Mouse (Mus musculus) liver (tissue): Measurements from ENCODE around the gene Rufy1.
"Not testable (repeated sequence)": the region's sequence is repeated elsewhere in the genome, so short reads cannot be mapped to it uniquely, and the experiment has no call there.

ENCODE experiments used
- DNase-seq: peaks from one replicate; pipeline ENCODE4 v3.0.0-alpha.2; 2020; ENCODE audit warnings: mixed read lengths

The Rufy1 gene

DNA sequence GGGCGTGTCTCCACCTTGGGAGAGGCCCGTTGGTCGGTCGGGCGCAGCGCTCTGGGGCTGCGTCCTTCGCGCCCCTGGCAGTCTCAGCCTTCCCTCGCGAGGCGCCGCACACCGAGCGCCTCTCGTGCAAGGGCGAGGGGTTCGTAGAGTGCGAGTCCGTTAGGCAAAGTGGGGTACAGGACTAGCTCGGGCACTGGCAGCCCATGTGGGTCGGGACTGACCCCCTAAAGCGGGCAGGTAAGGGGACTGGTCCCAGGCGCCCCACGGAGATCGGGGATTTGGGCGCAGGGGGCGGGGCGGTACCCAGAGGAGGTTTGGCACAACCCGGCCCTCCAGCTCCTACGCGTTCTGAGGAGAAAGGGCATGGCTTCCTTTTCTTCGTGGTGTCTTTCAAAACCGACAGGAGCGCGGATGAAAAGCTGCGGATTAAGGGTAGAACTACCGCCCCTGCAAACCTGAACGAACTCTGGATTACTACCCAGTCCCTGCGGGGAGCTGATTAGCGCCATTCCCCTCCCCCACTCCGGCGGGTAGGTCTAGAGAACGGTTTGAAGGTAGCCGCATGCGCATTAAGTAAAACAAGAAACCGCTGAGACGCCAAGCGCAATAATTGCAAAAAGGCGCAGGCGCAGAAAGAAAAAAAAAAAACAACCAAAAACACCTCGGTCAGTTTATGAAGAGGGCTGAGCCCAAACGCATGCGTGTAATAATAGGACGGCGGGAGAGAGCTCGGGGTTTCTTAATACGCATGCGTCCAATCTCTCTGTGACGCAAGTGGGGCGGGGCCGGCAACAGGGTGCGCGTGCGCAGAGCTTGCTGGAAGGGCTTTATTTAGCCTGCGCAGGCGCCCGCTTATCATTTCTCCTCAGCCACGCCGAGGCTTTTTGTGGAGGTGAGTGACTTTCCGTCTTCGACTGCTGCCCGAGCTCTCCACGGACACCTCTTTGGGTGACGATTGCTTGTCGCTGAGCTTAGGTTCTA lies 53.7 kb downstream of the Rufy1 start, which contains the start of gene Hnrnph1:
Gene Hnrnph1, plus strand, starts transcription at position 80 of the 981 bp plus-strand sequence.
- peak; percentile 99 for DNase-seq

DNA sequence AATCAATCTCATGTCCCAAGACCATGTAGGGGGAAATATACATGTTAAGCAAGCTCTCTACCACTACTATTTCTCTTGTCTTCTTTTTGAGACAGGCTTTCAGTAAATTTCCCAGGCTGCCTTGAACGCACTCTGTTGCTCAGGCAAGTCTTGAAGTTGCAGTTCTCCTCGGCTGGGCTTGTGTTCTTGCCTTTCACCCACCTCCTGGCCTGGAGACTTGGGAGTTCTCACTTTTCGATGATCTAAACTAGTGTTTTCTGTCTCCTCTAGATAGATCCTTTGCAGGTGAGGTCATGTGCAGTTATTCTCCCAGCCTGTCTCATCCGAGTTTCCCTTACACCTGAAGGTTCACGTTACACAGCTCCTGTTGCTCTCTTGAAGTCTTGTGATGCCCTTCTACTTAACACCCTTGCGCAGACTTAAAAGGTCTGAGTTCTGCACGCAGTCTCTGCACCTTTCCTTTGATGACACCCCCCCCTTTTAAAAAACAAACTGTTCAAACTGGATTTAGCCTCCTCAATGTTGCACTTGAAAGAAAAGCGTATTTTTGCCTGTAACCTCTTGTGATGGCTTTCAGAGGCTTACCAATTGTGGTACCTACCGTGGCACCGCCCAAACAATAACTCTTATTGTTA lies 54.7 kb downstream of the Rufy1 start:
- no peak for DNase-seq

DNA sequence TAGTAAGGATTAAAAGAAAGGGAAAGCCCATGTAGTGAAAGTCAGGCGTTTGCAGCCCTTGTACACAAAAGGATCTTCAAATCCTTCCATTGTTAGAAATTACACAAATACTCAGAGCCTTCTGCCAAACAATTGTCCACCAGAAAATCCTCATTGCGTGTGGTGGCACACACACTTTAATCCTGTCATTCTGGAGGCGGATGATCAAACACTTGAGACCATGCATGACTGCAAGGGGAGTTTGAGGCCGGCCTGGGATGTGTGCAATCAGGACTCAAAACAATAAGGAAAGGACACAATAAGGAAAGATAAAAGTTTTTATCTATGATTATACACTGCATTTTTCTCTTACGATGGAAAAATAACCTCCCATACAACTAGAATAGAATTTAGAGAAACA lies 55.5 kb downstream of the Rufy1 start:
- no peak for DNase-seq

DNA sequence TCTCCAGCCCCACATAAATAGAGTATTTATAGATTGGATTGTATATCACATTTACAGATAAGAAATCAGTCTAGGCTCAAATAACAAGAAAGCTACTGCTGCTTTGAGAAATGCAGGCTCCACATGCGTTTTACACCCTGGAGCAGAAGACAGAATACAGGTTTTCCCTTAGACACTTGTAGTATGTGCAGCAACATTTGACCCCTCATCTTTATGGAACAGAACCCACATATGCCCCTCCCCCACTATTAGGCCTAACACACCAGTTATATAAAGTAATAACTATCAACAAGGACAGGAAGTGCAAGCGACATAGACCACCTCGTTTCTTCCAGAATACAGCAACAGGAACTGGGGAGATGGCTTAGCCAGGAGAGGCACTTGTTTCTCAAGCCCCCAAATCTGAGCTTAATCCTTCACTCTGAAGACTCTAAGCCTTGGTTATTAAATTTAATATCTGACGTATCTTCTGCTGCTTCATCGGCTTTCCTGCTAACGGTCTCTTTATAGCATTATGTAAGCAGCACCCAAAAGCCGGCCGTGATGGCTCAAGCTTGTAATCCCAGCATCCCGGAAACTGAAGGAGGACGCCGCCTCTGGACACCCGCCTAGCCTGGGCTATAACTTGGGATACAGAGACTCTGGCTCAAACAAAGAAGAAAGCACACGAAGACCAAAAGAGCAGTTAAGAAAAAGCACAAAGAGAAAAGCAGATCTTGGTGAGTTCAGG lies 56.5 kb downstream of the Rufy1 start:
- no peak for DNase-seq

DNA sequence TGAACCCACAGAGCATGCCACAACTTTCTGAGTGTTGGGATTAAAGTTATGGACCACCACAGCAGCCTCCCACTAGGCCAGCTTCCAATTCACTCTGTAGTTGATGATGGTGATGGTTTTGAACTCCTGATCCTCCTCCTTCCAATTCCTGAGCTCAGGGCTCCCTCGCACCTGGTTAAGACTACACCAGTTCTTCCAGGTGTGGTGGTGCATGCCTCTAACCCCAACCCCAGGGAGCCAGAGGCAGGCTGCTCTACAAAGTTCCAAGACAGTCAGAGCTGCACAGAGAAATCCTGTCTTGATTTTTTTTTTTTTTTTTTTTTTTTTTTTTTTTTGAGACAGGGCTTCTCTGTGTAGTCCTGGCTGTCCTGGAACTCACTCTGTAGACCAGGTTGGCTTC lies 57.3 kb downstream of the Rufy1 start:
- no peak for DNase-seq

DNA sequence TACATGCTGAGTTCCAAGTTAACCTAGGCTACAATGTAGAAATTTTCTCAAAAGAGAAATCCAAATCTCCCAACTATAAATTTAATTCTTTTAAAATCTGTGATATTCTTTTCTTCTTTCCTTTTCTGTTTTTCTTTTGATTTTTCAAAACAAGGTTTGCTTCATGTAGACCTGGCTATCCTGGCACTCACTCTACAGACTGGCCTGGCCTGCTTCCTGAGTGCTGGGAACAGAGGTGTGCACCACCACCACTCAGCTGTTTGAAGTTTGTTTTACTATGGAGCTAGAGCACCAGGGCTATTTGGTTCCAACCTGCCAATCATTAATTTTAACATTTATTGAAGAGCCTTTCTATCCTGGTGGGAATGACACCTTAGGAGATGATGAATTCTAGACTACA lies 57.8 kb downstream of the Rufy1 start:
- DNase-seq, result no peak

GRCm38 (mm10) chr11:50371911-50372310 lies 59.0 kb downstream of the Rufy1 start:
- DNase-seq, result no peak

DNA sequence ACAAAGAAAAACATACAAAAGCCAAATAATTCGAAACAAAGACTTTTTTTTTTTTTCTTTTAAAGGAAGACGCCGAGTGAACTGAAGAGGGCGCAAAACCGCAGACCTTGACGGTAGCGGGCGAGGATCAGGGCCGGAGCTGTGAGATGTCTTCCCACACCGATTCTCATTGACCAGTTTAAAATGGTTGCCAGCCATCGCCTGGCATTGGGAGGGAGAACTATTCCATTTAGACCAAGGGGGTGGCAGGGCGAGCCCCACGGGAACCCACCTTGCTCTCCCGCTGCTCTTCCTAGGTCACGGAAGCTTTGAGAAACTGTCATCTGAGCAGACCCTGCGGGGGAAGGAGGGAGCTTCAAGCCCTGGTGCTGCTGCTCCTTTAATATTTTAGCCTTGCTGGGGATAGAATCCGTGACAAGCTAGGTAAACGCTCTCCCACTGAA lies 59.5 kb downstream of the Rufy1 start:
- peak; percentile 73 for DNase-seq

DNA sequence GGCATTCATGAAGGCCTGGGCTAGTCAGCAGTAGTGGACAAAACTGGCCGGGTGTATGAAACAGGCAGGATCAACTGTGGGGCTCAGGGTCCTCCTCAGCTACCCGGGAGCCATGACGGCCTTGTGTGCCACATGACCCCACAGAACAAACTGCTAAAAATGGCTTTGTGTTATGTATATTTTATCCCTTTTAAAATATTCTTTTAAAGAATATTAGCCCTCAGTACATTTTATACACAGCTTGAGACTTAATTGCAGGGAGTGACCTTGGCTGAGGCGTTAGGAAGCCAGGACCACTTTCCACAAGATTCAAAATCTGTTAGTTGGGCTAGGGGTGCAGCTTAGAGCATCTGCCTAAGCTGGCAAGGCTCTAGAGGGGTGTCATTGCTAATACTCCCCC lies 60.0 kb downstream of the Rufy1 start:
- DNase-seq, result no peak

GRCm38 (mm10) chr11:50369360-50369911 lies 61.5 kb downstream of the Rufy1 start:
- DNase-seq, result no peak

DNA sequence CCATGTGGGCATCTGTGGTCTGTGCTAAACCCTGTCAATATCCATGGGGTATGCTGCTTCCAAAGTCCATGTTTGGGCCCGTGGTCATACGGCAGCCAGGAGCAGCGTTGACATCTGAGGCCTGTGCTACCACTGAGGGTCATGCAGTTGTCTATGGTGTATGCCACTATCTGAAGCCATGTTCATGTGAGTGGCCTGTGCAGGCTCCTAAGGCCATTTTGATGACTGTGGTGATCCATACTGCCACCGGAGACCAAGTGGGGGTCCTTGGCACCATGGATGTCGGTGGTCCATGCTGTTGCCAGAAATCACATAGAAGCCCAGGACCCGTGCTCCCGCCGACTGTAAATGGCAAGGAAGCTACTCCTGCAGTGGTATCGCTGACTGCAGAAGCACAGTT lies 63.4 kb downstream of the Rufy1 start:
- no peak for DNase-seq

- DNase-seq, result no peak
Measured at GRCm38 (mm10) chr11:50365322-50365721, 65.6 kb downstream of the Rufy1 start.

DNA sequence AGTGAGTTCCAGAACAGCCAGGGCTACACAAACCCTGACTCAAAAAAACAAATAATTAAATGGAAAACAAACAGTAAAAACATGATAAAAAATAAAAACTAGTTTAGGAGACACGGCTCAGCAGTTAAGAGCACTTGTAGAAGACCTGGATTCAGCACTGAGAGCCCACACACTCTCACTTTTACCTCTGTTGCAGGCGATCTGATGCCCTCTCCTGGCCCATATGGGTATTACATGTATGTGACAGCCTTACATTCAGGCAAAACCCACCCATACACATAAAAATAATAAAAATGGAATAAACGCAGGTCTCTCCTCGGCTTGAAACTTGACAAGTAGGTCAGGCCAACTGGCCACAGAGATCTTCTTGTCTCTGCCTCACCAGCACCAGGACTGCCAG lies 66.4 kb downstream of the Rufy1 start:
- DNase-seq, result peak; percentile 77

- DNase-seq, result not testable (repeated sequence)
Measured at GRCm38 (mm10) chr11:50361282-50361681, 69.6 kb downstream of the Rufy1 start.

- DNase-seq, result peak; percentile 65
Measured at GRCm38 (mm10) chr11:50358950-50359861, 71.7 kb downstream of the Rufy1 start.

GRCm38 (mm10) chr11:50355395-50355794 lies 75.5 kb downstream of the Rufy1 start:
- DNase-seq, result no peak

DNA sequence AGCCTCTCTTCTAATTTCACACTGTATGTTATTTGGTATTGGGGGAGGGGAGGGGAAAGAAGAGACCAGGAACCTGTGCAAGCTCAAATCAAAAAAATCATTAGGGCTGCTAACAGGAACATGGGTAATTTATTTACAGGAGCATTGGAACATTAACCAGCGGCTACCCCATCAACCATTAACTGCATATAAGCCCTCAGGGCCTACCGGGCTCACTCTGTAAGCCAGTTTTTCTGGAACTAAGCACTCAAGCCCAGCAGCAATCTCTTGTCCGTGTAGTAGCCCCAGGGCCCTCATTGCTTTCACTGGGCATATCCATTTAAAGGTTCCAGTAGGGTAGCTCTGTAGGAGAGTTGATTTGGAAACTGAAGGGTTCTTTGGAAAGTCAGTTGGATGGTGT lies 76.1 kb downstream of the Rufy1 start:
- DNase-seq, result no peak

DNA sequence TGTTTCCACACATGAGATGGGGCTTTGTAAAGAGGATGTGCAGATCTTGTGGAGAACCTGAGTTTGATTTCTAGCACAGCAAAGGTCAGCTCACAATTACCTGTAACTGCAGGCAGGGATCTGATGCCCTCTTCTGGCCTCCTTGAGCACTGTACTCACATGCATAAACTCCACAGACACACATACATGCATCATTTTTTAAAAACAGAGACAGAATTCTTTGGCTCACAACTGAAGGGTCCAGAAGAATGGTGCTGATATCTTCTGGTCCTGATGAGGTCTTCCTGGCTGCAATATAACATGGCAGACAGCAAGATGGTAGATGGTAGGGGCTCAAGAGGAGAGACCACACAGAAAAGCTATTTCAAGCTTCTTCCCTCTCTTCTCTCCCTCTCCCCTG lies 76.8 kb downstream of the Rufy1 start, which contains the start of gene Cby3:
Gene Cby3, plus strand, starts transcription at position 301 of the 400 bp plus-strand sequence.
- DNase-seq, result no peak

DNA sequence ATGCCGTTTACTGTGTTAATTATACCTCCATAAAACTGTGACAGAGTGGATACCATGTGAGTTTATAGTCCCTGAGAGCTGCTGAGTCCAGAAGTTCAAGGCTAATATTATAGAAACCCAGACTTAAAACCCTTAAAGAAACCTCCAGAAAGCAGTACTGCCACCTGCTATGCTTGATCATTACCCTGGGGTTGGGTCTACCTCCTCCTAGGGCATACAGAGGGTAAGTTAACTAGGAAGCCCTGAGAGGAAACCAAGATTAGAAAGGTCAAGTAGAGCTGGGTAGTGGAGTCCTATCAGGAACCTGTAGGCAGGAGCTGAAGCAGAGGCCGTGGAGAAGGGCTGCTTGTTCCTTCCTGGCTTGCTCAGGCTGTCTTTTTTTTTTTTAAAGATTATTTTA lies 78.7 kb downstream of the Rufy1 start:
- DNase-seq, result no peak

- DNase-seq, result no peak
Measured at GRCm38 (mm10) chr11:50346256-50347032, 84.5 kb downstream of the Rufy1 start.

DNA sequence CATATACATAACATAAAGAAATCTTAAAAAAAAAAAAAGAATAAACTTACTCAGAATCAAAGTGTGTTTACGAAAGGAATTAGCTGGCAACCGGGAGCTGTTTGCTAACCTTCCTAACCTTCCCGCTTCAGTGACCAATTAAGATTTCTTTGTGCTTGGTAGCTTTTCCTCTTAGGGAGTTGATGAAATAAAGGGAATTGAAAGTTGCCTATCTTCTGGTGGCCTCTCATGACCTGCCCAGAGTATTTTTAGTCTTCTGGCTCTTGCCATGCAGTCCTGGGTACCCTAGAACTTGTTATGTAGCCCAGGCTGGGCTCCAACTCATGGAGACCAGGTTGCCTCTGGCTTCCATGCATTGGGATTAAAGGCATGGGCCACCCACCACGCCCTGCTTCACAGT lies 85.4 kb downstream of the Rufy1 start:
- no peak for DNase-seq
